Mouse (Mus musculus): ENCODE data around the gene Btn2a2. TPM values are rescaled to one million over a fixed set of nuclear protein-coding genes. Genes with fewer than 3 reads are reported as not detected.

Btn2a2 gene
- polyA plus RNA-seq, 2 experiments = 0.01 TPM; not detected in 1

- ATAC-seq (ENCODE audit: insufficient read depth) (peak; percentile 14; the same call in 1 of the 2 replicates), DNase-seq (ENCODE audit: low read depth in 3 of 3, low spot score in 3 of 3) (no peak)
- H3K4me3 ChIP-seq (ENCODE audit: insufficient read depth in 1 of 2, low read depth in 2 of 2, low read length in 2 of 2) = peak overlapping the region; percentile 66 to 89
- H3K27ac ChIP-seq = peak overlapping the region; percentile 61
- 1% methylated on average over 11 of the region's 11 CpGs for WGBS (ENCODE audit: insufficient replicate concordance)
- no peaks in the 10 kb centered on the region for H3K27me3 ChIP-seq (ENCODE audit: control insufficient read depth, insufficient read depth, low read length)
- H3K4me1 ChIP-seq (replicated peaks; ENCODE audit: control insufficient read depth in 2 of 2, insufficient read depth in 2 of 2, low read length in 1 of 2) = peaks cover 12 to 27% of the 10 kb centered on the region in 2 experiments
- TF ChIP-seq CTCF (IDR thresholded peaks at IDR 0.05; ENCODE audit: low read depth) = no peak
- no peak for TF ChIP-seq EP300 (IDR thresholded peaks at IDR 0.05; ENCODE audit: low read depth)
- no peaks in the 10 kb centered on the region for H3K9me3 ChIP-seq (ENCODE audit: control insufficient read depth, low read length)
- H3K36me3 ChIP-seq (replicated peaks; ENCODE audit: control insufficient read depth, insufficient read depth, low read depth) = no peaks in the 10 kb centered on the region
- H3K4me2 ChIP-seq (ENCODE audit: low read depth) = peak overlapping the region; percentile 79
- peak overlapping the region; percentile 73 for H3K9ac ChIP-seq (replicated peaks)
Observed at GRCm38 (mm10) chr13:23464841-23465366, 23.8 kb downstream of the Btn2a2 start.

GRCm38 (mm10) chr13:23464224-23464637 is 24.4 kb downstream of the Btn2a2 start:
- DNase-seq (ENCODE audit: low read depth in 3 of 3, low spot score in 3 of 3) (no peak), ATAC-seq (ENCODE audit: insufficient read depth) (peak; percentile 50)
- H3K4me2 ChIP-seq (ENCODE audit: low read depth) = peak overlapping the region; percentile 79
- peak overlapping the region; percentile 66 to 89 for H3K4me3 ChIP-seq (ENCODE audit: insufficient read depth in 1 of 2, low read depth in 2 of 2, low read length in 2 of 2)
- H3K36me3 ChIP-seq (replicated peaks; ENCODE audit: control insufficient read depth, insufficient read depth, low read depth) = no peaks in the 10 kb centered on the region
- peak overlapping the region; percentile 73 for H3K9ac ChIP-seq (replicated peaks)
- H3K4me1 ChIP-seq (replicated peaks; ENCODE audit: control insufficient read depth in 2 of 2, insufficient read depth in 2 of 2, low read length in 1 of 2) = peaks cover 19 to 31% of the 10 kb centered on the region in 2 experiments
- no peaks in the 10 kb centered on the region for H3K9me3 ChIP-seq (ENCODE audit: control insufficient read depth, low read length)
- H3K27ac ChIP-seq = peak overlapping the region; percentile 61
- H3K27me3 ChIP-seq (ENCODE audit: control insufficient read depth, insufficient read depth, low read length) = no peaks in the 10 kb centered on the region
- WGBS (ENCODE audit: insufficient replicate concordance) = under 1% methylated on average over 29 of the region's 29 CpGs
- TF ChIP-seq EP300 (IDR thresholded peaks at IDR 0.05; ENCODE audit: low read depth) = no peak
- peak; percentile 10; the same call in 1 of the 2 replicates for TF ChIP-seq CTCF (IDR thresholded peaks at IDR 0.05; ENCODE audit: low read depth)

DNA sequence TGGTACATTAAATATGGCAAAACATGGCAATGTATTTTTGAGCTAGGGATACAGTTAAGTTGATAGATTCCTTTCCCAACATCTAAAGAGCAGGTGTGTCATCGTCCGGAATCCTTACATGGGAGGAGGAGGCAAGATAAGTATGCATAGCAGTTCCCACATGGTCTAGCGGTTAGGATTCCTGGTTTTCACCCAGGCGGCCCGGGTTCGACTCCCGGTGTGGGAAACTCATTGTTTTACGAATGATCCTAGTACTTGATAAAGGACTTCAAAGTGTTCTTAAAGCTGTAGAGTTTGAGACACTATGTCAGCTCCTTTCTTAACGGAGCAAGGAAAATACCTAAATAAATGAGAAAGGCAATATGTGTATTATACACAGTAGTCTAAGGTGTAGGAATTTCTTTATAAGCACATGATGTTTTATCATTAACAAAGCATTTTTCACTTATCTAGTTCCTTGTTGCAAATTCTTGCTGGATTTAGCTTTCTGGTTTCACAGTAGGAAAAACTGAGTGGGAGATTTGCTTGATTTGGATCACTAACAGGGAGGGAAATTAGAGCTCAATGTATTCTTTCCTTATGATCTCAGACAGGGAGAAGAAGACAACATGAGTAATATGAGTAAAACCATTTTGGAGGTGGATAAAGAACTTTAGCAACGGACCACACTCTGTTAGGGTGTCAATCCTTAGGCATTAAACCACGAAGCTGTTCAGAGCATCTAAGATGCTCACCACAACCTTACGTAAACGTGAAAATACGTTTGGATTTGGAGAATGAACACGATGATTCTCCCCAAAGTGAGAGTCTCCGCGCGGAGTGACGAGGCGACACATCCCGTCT is 25.1 kb downstream of the Btn2a2 start:
- Histone ChIP-seq H3K9ac (replicated peaks) (peak overlapping the region; percentile 73), H3K9me3 (ENCODE audit: control insufficient read depth, low read length) (no peaks in the 10 kb centered on the region), H3K27ac (peak overlapping the region; percentile 61), H3K4me3 (ENCODE audit: insufficient read depth in 1 of 2, low read depth in 2 of 2, low read length in 2 of 2) (peak overlapping the region; percentile 66 to 89), H3K36me3 (replicated peaks; ENCODE audit: control insufficient read depth, insufficient read depth, low read depth) (no peaks in the 10 kb centered on the region), H3K27me3 (ENCODE audit: control insufficient read depth, insufficient read depth, low read length) (no peaks in the 10 kb centered on the region), H3K4me1 (replicated peaks; ENCODE audit: control insufficient read depth in 2 of 2, insufficient read depth in 2 of 2, low read length in 1 of 2) (peaks cover 25 to 37% of the 10 kb centered on the region in 2 experiments), H3K4me2 (ENCODE audit: low read depth) (peak overlapping the region; percentile 79)
- under 1% methylated on average over 21 of the region's 21 CpGs for WGBS (ENCODE audit: insufficient replicate concordance)
- ATAC-seq (ENCODE audit: insufficient read depth) (peak; percentile 30), DNase-seq (ENCODE audit: low read depth in 3 of 3, low spot score in 3 of 3) (peak in 2 of 3 experiments; percentile 69 to 82)
- TF ChIP-seq CTCF (IDR thresholded peaks at IDR 0.05; ENCODE audit: low read depth) (no peak), EP300 (IDR thresholded peaks at IDR 0.05; ENCODE audit: low read depth) (no peak)

DNA sequence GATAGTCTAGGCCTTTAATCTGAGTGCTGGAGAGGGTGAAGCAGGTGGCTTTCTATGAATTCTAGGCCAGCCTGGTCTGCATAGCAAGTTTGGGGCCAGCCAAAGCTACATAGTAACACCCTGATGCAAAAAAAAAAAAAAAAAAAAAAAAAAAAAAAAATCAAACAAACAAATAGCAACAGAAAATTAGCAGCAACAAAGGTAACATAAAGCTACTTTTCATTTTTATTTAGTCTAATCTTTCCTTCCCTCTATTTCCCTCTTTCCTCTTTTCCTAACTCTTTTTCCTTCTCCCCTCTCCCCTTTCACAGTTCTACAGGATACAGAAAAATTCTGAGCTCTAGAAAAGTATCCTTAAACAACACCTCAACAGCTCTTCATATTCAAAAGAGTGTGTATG is 26.0 kb downstream of the Btn2a2 start:
- ATAC-seq (ENCODE audit: insufficient read depth) = no peak
- TF ChIP-seq EP300 (IDR thresholded peaks at IDR 0.05; ENCODE audit: low read depth) (no peak), CTCF (IDR thresholded peaks at IDR 0.05; ENCODE audit: low read depth) (no peak)
- DNase-seq (ENCODE audit: low read depth in 3 of 3, low spot score in 3 of 3) = no peak

DNA sequence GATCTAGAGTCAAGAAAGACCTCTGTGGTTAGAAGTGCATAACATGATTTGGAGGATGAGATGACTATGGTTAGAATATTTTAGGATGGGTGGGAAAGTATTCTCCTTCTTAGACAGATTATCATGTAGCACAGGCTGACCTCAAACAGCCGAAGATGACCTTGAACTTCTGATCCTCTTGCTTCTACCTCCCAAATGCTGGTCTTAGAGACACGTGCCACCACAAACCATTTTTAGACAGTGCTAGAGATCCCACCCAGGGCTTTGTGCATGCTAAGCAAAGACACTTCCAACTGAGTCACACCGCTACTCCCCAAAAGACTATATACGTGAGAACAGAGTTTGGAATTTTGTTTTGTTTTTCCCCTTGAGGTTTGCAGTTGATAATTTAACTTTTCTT is 26.6 kb downstream of the Btn2a2 start:
- TF ChIP-seq EP300 (IDR thresholded peaks at IDR 0.05; ENCODE audit: low read depth) (no peak), CTCF (IDR thresholded peaks at IDR 0.05; ENCODE audit: low read depth) (no peak)
- no peak overlapping the region for H3K9ac ChIP-seq (replicated peaks)

More for the DNA sequence above, 26.0 kb downstream of the Btn2a2 start:
- no peak overlapping the region for H3K27ac ChIP-seq
- no peaks in the 10 kb centered on the region for H3K27me3 ChIP-seq (ENCODE audit: control insufficient read depth, insufficient read depth, low read length)
- no peak overlapping the region for H3K4me2 ChIP-seq (ENCODE audit: low read depth)
- no peaks in the 10 kb centered on the region for H3K9me3 ChIP-seq (ENCODE audit: control insufficient read depth, low read length)
- H3K9ac ChIP-seq (replicated peaks) = no peak overlapping the region
- peaks cover 35 to 44% of the 10 kb centered on the region in 2 experiments for H3K4me1 ChIP-seq (replicated peaks; ENCODE audit: control insufficient read depth in 2 of 2, insufficient read depth in 2 of 2, low read length in 1 of 2)
- no peak overlapping the region for H3K4me3 ChIP-seq (ENCODE audit: insufficient read depth in 1 of 2, low read depth in 2 of 2, low read length in 2 of 2)
- no peaks in the 10 kb centered on the region for H3K36me3 ChIP-seq (replicated peaks; ENCODE audit: control insufficient read depth, insufficient read depth, low read depth)

More for the DNA sequence above, 26.6 kb downstream of the Btn2a2 start:
- no peak for ATAC-seq (ENCODE audit: insufficient read depth)
- H3K9me3 ChIP-seq (ENCODE audit: control insufficient read depth, low read length) = no peaks in the 10 kb centered on the region
- peaks cover 37 to 46% of the 10 kb centered on the region in 2 experiments for H3K4me1 ChIP-seq (replicated peaks; ENCODE audit: control insufficient read depth in 2 of 2, insufficient read depth in 2 of 2, low read length in 1 of 2)
- H3K36me3 ChIP-seq (replicated peaks; ENCODE audit: control insufficient read depth, insufficient read depth, low read depth) = no peaks in the 10 kb centered on the region
- H3K4me2 ChIP-seq (ENCODE audit: low read depth) = no peak overlapping the region
- no peak overlapping the region for H3K4me3 ChIP-seq (ENCODE audit: insufficient read depth in 1 of 2, low read depth in 2 of 2, low read length in 2 of 2)
- no peak for DNase-seq (ENCODE audit: low read depth in 3 of 3, low spot score in 3 of 3)
- H3K27me3 ChIP-seq (ENCODE audit: control insufficient read depth, insufficient read depth, low read length) = no peaks in the 10 kb centered on the region
- no peak overlapping the region for H3K27ac ChIP-seq
- 68% methylated on average over 4 of the region's 4 CpGs for WGBS (ENCODE audit: insufficient replicate concordance)

Measured in liver, embryonic 14.5 days (tissue).